Mouse (Mus musculus) bone marrow, adult 2 months (tissue): ENCODE data around the gene Gm4491.

Source experiments
- CTCF ChIP-seq: fragments of 200-500 bp; IDR thresholded peaks from 2 replicates; pipeline ENCODE4 v1.5.1; 2011; ENCODE audit warnings: low read length, control low read depth; ENCODE audit not compliant: control insufficient read depth, insufficient read depth
- POLR2A ChIP-seq: fragments of 200-500 bp; IDR thresholded peaks from 2 replicates; pipeline ENCODE4 v1.6.1; 2011; ENCODE audit warnings: low read depth, mild to moderate bottlenecking, control low read depth, low read length, borderline replicate concordance; ENCODE audit not compliant: control insufficient read depth

GRCm38 (mm10) chr14:57101623-57102022 lies 14.1 kb downstream of the Gm4491 start:
- TF ChIP-seq POLR2A: no peak
- TF ChIP-seq CTCF: no peak
